Mouse (Mus musculus): ENCODE results near the gene Kdelc2. TPM values are rescaled to one million over a fixed set of nuclear protein-coding genes. Genes with fewer than 3 reads are reported as not detected.

The Kdelc2 gene
- total and polyA plus RNA-seq, 3 experiments = 3.7 to 8.4 (median 6.6) TPM

GRCm38 (mm10) chr9:53435830-53436570 lies 52.2 kb downstream of the Kdelc2 start:
- Histone ChIP-seq H3K9ac (ENCODE audit: low read depth, low read length) (no peak overlapping the region), H3K36me3 (ENCODE audit: control insufficient read depth, insufficient read depth, low read length) (no peaks in the 10 kb centered on the region), H3K27ac (no peak overlapping the region), H3K4me3 (no peak overlapping the region), H3K4me1 (ENCODE audit: control insufficient read depth, insufficient read depth, low read length) (no peaks in the 10 kb centered on the region), H3K27me3 (ENCODE audit: control insufficient read depth, insufficient read depth, low read length) (no peaks in the 10 kb centered on the region), H3K79me2 (replicated peaks; ENCODE audit: control insufficient read depth, insufficient read depth, low read length) (no peaks in the 10 kb centered on the region)
- WGBS = 77% methylated on average over 14 of the region's 14 CpGs
- no peak for TF ChIP-seq CTCF (IDR thresholded peaks at IDR 0.05)
- no peak for TF ChIP-seq POLR2A (IDR thresholded peaks at IDR 0.05; ENCODE audit: insufficient read depth, low read depth, low read length)
- TF ChIP-seq EP300 (IDR thresholded peaks at IDR 0.05; ENCODE audit: insufficient read depth, low read depth, low read length) = no peak
- intact Hi-C loops (cut with DNase I) = no loop called here
- no peak for DNase-seq

DNA sequence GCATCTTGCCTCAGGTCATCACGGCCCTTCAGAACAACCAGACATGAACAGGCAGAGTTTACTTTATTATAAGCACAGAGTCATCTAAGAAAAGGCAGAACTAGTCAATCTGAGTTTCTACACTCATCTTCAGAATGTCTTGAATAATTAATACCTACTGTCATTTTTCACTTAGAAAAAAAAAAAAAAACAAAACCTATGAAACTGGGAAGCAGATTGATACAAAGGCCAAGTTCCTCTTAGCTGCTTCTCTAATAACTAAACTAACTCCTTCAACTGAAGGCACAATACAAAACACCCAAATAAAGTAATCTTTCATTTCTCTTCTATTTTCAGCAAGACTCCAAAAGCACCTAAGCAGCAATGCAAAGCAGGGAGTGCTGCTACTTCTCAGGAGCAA lies 66.8 kb downstream of the Kdelc2 start:
- intact Hi-C loops (cut with DNase I) = loop anchor here (10.0 kb wide), 1 partner anchor 196 kb away; no protein-coding TSS in a partner anchor
- Histone ChIP-seq H3K4me3 (no peak overlapping the region), H3K9ac (ENCODE audit: low read depth, low read length) (no peak overlapping the region), H3K36me3 (ENCODE audit: control insufficient read depth, insufficient read depth, low read length) (no peaks in the 10 kb centered on the region), H3K4me1 (ENCODE audit: control insufficient read depth, insufficient read depth, low read length) (no peaks in the 10 kb centered on the region), H3K27ac (no peak overlapping the region), H3K79me2 (replicated peaks; ENCODE audit: control insufficient read depth, insufficient read depth, low read length) (no peaks in the 10 kb centered on the region), H3K27me3 (ENCODE audit: control insufficient read depth, insufficient read depth, low read length) (no peaks in the 10 kb centered on the region)
- DNase-seq = no peak
- TF ChIP-seq CTCF (IDR thresholded peaks at IDR 0.05) (no peak), POLR2A (IDR thresholded peaks at IDR 0.05; ENCODE audit: insufficient read depth, low read depth, low read length) (no peak), EP300 (IDR thresholded peaks at IDR 0.05; ENCODE audit: insufficient read depth, low read depth, low read length) (no peak)
- WGBS = 95% methylated on average over 1 of the region's 1 CpGs

Small RNAs within 50 kb of the gene (microRNA-seq; reads per million reads assigned to microRNA genes)
- gene Mir130c = 0 reads per million in 2 experiments

Other genes starting within 250 kb of the Kdelc2 start
- gene Ddx10, start 136.0 kb upstream of the Kdelc2 start, total RNA-seq (2021) = 10 to 100 TPM in 1 of 2 experiments, 1 to 10 TPM in 1; 9.9 to 11.4 TPM
- 1.2 and 3.8 TPM in 2 replicates for gene Ddx10, start 136.0 kb upstream of the Kdelc2 start, polyA plus RNA-seq (2012; rRNA removed)
- gene Exph5, start 82.4 kb upstream of the Kdelc2 start, total RNA-seq (2021) = under 1 TPM; 0.18 to 0.37 TPM
- 0.06 and 0.14 TPM in 2 replicates for gene Exph5, start 82.4 kb upstream of the Kdelc2 start, polyA plus RNA-seq (2012; rRNA removed)
- gene 4930550C14Rik, start 18.3 kb downstream of the Kdelc2 start, total RNA-seq (2021) = not detected
- 0.31 and 0.61 TPM in 2 replicates for gene 4930550C14Rik, start 18.3 kb downstream of the Kdelc2 start, polyA plus RNA-seq (2012; rRNA removed)
- 10 to 100 TPM in 1 of 2 experiments, 1 to 10 TPM in 1; 8.3 to 10.2 TPM for gene Atm, start 152.7 kb downstream of the Kdelc2 start, total RNA-seq (2021)
- gene Atm, start 152.7 kb downstream of the Kdelc2 start, polyA plus RNA-seq (2012; rRNA removed) = 1.2 and 2.7 TPM in 2 replicates
- 1 to 10 TPM; 5.4 to 6.9 TPM for gene Npat, start 153.0 kb downstream of the Kdelc2 start, total RNA-seq (2021)
- 1.5 and 2.6 TPM in 2 replicates for gene Npat, start 153.0 kb downstream of the Kdelc2 start, polyA plus RNA-seq (2012; rRNA removed)
- 100 to 1,000 TPM; 286 to 342 TPM for gene Acat1, start 226.4 kb downstream of the Kdelc2 start, total RNA-seq (2021)
- 157 and 271 TPM in 2 replicates for gene Acat1, start 226.4 kb downstream of the Kdelc2 start, polyA plus RNA-seq (2012; rRNA removed)

Data from heart, adult 2 months (tissue).